Mouse (Mus musculus) G1E (cell line): ENCODE measurements around the gene Prrt3.

ENCODE experiments used
- CTCF ChIP-seq: IDR thresholded peaks from 2 replicates; pipeline ENCODE4 v1.5.1; 2012; ENCODE audit warnings: low read depth, low read length, inconsistent platforms, mixed read lengths
- GATA2 ChIP-seq: IDR thresholded peaks from 2 replicates; pipeline ENCODE4 v1.6.1; 2012; ENCODE audit warnings: low read depth, low read length, inconsistent platforms, borderline replicate concordance
- POLR2AphosphoS5 ChIP-seq: IDR thresholded peaks from 2 replicates; pipeline ENCODE4 v1.6.1; 2012; ENCODE audit warnings: low read depth, low read length, inconsistent platforms; ENCODE audit not compliant: insufficient replicate concordance

DNA sequence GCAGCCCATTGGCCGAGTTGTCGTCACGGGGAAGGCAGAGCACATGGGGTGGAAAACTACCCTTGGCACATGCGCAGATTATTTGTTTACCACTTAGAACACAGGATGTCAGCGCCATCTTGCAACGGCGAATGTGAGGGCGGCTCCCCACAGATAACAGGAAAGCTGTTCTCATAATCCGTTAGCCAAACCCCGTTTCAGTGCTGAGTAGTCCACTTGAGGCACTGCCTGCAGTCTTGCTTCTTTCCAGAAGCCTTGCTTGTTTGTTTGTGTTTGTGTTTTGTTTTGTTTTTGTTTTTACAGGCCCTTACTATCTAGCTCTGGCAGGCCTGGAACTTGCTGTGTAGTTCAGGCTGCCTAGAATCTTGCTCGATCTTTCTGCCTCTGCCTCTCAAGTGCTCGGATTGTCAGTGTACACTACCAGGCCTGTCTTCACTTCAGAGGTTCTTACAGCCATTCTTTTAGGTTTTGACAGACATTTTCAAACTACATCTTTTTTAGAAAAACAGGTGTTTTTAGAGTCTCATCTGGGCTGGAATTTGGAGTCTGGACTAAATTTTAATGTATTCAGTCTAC, 42.3 kb upstream of the Prrt3 start:
- TF ChIP-seq CTCF (no peak), POLR2AphosphoS5 (no peak), GATA2 (no peak)
